Mouse (Mus musculus) stomach, postnatal 0 days (tissue): ENCODE data around the gene Gm42674.

Experiments used
- CTCF ChIP-seq: IDR thresholded peaks from 2 replicates; pipeline ENCODE4 v1.5.1; 2016; ENCODE audit warnings: antibody characterized with exemption, low read depth, mild to moderate bottlenecking, moderate library complexity
- EP300 ChIP-seq: optimal IDR thresholded peaks from 2 replicates; pipeline ENCODE3; 2016; ENCODE audit warnings: antibody characterized with exemption

DNA sequence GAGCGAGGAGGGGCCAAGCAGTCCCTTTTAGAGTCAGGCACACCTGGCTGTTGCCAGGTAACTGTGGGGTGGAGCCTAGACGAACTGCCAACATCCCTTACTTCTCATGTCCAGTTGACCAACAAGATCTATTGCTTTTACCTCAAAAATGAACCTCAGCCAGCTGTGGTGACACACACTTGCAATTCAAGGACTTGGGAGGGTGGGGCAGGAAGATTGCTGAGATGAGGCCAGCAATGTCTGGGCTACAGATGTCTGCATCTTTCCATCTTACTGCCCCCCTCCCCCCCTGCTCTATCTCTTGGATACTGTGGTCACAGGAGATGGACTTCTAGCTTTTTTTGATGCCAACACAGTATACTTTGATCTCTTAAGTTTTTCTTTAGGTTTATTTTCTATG lies 49.5 kb upstream of the Gm42674 start:
- TF ChIP-seq CTCF = no peak
- no peak for TF ChIP-seq EP300
